Mouse (Mus musculus) kidney, postnatal 10 days (tissue): ENCODE results near the gene Tmem221.
A peak's percentile ranks its signal among the peaks of the same experiment; 100 is the strongest.

Experiments used
- DNase-seq: peaks from one replicate; pipeline ENCODE4 v3.0.0; 2021; ENCODE audit warnings: mixed read lengths

Tmem221 gene

GRCm38 (mm10) chr8:71577856-71578387, 19.3 kb upstream of the Tmem221 start:
- DNase-seq = no peak

DNA sequence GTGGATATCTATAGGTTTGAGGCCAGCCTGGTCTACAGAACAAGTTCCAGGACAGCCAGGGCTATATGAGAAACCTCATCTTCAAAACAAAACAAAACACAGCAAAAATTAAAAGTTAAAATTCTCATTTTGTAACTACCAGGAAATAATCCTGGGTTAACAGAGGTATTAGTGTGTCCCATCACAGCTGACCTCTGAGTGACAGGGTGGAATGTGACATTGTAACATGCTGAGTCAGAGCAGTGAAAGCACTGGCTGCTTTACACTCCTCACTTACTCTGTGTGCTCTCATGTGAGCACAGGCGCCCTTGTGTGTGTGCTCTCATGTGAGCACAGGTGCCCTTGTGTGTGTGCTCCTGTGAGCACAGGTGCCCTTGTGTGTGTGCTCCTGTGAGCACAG, 16.3 kb upstream of the Tmem221 start:
- no peak for DNase-seq

GRCm38 (mm10) chr8:71574426-71574825, 15.8 kb upstream of the Tmem221 start:
- DNase-seq = no peak

GRCm38 (mm10) chr8:71572847-71573633, 14.4 kb upstream of the Tmem221 start:
- peak; percentile 74 for DNase-seq

DNA sequence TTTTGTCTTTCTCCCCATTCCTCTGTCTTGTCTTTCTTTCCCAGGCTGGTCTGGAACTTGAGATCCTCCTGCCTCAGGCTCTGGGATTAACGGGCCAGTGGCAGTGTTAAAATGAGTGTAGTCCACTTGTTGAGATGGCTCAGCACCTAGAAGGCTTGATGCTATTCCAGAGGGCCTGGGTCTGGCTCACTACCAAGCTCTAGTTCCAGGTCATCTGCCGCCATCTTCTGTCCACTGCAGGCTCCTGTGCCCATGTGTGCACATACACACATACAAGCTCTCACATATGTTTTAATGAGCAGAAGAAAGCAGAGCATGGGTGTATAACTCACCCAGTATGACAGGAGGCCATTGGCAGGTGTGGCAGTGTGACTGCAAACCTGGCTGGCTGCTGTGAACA, 13.4 kb upstream of the Tmem221 start:
- DNase-seq = no peak

DNA sequence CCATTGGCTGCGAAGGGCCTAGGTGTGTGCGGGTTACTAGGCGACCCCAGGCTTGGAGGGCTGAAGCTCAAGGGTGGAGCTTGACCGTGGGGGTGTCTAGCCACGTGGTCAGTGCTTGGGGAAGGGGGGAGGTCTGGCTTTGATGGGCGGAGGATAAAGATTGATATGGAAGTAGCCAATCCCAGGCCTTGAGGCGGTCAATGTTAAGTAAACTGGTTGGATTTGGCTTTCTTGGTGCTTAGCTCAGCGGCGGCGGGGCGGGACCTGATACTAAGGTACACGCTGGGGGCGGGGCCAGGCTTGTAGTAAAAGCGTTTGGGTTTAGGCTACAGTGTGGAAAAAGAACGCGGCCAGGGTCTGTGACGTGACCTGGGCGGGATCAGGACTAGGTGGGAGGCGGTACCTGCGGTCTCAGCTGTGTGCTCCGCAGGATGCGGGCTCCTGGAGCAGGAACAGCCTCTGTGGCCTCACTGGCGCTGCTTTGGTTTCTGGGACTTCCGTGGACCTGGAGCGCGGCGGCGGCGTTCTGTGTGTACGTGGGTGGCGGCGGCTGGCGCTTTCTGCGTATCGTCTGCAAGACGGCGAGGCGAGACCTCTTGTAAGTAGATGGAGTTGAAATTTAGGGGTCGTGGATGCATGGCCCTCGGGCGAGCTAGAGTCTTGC, 11.8 kb upstream of the Tmem221 start:
- peak; percentile 98 for DNase-seq

DNA sequence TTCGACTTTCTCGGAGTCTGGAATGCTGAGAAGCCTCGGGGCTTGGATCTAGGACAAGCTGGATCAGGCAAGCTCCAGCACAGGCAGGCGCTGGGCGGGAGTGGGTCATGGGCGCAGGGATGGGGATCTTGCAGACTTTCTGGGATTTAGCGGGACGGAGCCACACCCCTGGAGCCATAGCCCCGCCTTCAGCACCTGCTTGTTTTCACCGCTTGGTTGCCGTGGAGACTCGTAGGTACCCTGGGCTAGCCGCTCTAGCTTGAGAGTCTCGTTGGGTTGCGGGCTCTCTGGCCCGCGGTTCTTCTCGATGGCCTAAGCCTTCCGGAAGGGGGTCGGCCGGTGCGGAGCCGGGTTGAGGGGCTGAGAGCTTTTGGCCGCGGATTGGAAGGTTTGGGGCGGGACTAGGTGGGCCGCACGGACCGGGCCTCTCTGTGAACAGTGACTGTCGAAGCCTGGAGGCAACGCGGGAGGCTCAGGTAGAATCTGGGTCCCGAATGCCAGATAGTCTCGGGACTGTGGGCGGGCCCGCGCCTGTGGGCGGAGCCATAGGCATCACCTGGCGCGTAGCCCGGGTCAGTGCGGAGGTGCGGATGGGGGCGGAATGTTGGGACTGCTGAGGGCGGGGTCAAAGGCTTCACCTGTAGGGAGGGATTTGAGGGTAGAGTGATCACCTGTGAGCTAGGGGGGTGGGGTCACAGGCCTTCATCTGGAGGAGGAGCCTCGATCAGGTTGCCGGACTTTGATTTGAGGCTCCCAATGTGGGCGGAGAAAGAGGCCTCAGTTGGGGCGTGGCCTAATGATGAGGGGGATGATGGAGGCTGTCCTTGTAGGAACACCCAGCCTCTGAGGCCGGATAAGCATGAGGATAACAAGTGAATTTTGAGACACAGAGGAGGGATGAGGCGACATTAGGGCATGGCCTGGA, 11.0 kb upstream of the Tmem221 start:
- peak; percentile 93 for DNase-seq

- DNase-seq = no peak
These were observed 10.3 kb upstream of the Tmem221 start for GRCm38 (mm10) chr8:71568941-71569340.

- DNase-seq = peak; percentile 88
These were observed 9.8 kb upstream of the Tmem221 start, which contains the start of gene Slc27a1 for GRCm38 (mm10) chr8:71568387-71568937. TSS of gene Slc27a1 (plus strand) at chr8:71568882.

- DNase-seq = no peak
These were observed 8.9 kb upstream of the Tmem221 start for GRCm38 (mm10) chr8:71567587-71567986.

- DNase-seq = no peak
These were observed 7.8 kb upstream of the Tmem221 start, which contains the start of gene Nxnl1 for GRCm38 (mm10) chr8:71566501-71566900. TSS of gene Nxnl1 (minus strand) at chr8:71566601.

DNA sequence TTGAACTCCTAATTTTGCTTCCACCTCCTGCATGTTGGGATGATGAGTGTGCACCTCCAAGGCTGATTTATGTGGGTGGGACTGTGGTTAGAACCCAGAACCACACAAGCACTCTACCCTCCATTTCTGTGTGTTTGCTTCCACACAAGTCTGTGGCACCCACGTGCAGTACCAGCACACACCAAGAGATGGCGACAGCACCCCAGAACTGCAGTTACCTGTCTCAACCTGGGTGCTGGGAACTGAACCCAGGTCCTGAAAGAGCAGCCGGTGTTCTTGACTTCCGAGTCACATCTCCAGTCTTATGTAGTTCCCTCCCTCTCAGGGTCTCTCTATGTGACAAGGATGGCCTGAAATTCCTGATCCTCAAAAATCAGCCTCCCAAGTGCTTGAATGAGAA, 5.3 kb upstream of the Tmem221 start:
- DNase-seq = no peak

DNA sequence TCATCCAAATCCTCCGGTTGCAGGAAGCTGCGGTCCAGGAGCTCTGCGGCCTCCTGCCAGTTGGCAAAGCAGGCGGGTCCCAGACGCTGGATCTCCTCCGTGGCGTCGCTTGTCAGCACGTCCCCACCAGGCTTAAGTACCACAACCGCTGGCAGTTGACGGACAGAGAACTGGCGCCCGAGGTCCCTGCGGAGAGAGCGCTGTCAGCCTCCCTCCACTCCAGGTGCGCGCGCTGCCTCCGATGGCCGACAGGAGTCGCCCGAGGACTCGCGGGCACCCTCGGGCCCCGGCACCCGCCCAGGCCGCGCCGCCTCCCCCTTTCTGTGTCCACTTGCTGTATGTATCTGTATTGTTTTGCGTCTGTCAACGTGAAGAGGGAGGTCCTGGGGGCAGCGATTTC, 4.1 kb upstream of the Tmem221 start:
- peak; percentile 89 for DNase-seq

- DNase-seq = peak; percentile 77
These were observed 2.7 kb upstream of the Tmem221 start for GRCm38 (mm10) chr8:71561401-71561800.

DNA sequence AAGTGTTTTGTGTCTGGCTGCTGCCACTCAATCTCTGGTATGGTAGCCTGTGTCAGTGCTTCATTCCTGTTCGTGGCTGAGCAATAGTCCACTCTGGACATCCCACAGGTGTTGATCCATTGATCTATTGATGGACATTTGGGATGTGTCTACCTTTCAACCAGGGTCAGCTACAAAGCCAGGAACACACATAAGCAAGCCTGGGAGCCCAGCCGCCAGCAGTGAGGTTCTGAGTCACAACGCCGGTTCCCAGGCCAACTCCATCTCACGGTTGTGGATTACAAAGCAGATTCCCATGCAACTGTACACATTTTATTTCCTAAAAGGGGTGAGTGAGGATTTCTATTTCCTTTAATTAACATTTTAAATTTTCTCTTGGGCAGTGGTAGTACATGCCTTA, 2.1 kb upstream of the Tmem221 start:
- no peak for DNase-seq

- DNase-seq = no peak
These were observed 1.4 kb upstream of the Tmem221 start for GRCm38 (mm10) chr8:71560071-71560470.

DNA sequence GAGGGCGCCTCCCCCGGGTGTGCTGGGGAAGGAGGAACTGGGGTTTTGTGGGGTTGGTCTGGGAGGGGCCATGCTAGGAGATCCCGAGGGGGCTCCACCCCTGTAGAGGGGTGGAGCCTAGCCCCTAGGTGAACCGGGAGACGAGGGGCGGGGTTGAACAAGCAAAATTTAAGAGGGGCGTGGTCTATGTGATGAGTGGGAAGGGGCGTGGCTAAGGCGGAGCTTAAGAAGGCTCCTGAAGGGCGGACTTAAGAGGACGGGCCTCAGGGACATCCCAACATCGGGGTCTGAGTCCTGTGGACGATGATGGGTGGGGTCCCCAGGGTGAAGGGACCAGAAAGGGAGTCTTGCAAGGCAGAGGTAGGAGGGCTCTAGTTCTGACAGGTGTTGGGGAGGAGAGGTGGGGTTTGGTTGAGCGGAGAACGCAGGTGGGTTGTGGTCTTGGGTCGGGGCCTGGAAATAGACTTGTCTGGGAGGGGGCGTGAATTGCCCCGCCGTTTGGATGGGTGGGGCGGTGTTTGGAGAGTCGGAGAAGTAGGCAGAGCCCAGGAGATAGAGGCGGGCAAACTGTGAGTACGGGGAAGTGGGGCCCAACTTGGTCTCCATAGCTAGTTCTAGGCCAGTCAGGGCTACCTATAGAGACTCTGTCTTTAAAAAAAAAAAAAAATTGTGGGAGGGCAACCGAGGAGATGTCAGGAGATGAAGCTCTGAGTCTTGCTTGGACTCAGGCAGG, 453 bp upstream of the Tmem221 start:
- DNase-seq = peak; percentile 89

DNA sequence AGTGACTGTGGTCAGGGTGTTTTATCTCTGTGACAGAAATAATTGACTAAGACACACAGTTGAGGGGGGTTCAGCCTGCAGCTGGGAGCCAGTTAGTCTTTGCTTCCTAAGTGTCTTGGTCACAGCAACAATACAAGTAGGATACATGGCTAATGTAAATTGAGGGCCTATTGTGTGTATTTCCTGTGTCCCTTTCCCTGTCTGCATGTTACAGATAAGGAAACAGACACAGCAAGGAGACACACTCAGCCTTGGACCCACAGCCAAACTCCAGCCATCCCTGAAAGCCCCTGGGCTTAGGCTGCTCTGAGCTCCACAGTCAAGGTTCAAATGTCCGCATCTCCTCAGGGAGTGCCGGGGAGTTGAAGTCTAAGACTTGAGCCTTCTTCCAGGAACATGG, 4.0 kb downstream of the Tmem221 start:
- DNase-seq = no peak

DNA sequence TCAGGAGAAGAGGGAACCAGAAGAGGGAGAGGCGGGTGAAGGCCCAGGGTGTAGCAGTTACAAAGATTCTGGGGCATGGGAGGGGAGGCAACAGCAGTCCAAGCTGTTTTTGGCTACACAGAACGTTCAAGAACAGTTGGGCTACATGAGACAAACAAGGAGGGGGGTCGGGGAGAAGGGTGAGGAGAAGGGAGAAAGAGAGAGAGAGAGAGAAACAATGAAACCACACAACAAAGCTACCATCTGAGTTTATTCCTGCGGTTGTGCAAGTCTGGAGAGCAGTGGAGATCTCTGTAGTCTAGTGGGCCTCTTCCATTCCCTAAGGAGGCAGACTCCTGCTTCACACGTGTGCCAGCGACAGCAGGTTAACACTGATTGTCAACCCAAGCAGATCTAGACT, 4.7 kb downstream of the Tmem221 start:
- DNase-seq = no peak

GRCm38 (mm10) chr8:71552770-71553169, 5.9 kb downstream of the Tmem221 start:
- no peak for DNase-seq

DNA sequence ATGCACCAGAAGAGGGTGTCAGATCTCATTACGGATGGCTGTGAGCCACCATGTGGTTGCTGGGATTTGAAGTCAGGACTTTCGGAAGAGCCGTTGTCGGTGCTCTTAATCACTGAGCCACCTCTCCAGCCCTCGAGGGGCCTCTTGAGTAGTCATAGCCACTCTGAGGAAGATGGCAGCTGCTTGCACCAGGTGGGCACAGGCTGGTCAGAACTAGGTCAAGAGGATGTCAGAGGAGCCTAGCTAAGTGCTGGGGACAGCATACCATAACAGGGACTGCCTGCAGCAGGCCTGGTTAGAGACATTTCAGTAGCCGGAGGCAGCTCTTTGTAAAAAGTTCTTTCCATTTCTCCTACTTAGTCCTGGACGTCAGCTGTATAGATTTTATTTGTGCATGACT, 7.9 kb downstream of the Tmem221 start:
- no peak for DNase-seq

DNA sequence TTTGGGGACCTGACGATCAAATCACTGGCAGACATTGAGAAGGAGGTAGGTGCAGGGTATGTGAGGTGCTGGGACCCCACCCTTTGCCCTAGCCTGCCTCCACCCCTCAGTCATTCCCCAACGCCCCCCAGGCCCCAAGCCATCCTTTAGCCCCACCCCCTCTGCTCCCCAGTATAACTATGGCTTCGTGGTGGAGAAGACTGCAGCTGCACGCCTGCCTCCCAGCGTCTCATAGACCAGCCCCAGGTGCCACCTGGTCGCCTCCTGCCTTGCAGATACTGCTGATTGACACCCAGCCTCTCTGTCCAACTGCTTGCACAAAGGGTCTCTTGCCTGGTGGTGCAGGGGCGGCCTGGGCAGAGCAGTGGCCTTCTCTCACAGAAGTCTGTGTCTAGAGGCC, 11.1 kb downstream of the Tmem221 start:
- DNase-seq = no peak
